Mouse (Mus musculus): ENCODE measurements at regions not wholly inside any gene's neighbourhood (a gene's known extent, or its start where the extent isn't known, plus 50 kb on each side); places are given as distances from the start of the nearest gene placed in this dataset.

GRCm38 (mm10) chr13:54321011-54321410, 50.1 kb upstream of the Cplx2 start:
- TF ChIP-seq EP300 (IDR thresholded peaks at IDR 0.05; ENCODE audit: low read depth): no peak
- TF ChIP-seq CTCF (IDR thresholded peaks at IDR 0.05; ENCODE audit: low read depth): no peak
